Mouse (Mus musculus) olfactory bulb, adult 2 months (tissue): ENCODE data around the gene Irf6.

Experiments used
- CTCF ChIP-seq: fragments of 200-500 bp; IDR thresholded peaks from 2 replicates; pipeline ENCODE4 v1.5.1; 2012; ENCODE audit warnings: low read depth, mild to moderate bottlenecking, low read length, moderate library complexity; ENCODE audit not compliant: insufficient read depth
- POLR2A ChIP-seq: fragments of 200-500 bp; IDR thresholded peaks from 2 replicates; pipeline ENCODE4 v1.6.1; 2012; ENCODE audit warnings: mild to moderate bottlenecking, low read depth, low read length, moderate library complexity; ENCODE audit not compliant: insufficient read depth

DNA sequence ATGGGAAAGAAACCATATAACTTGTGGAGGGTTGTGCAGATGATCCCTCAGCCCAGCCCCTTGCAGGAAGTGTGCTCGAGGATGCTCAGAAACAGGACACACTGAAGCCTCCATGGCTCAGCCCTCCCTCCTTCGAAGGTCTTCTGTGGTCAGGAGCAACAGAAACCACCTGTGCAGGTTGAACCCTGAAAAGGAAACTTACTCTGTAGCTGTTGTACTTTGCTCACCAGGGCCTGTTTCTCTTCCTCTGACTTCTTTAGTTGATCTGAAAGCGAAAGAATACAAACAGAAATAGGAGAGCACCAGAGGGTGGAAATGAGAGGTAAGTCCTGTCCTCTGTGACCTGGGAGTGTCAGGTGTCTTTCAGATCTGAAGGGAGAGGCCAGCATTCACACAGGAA, 28.2 kb downstream of the Irf6 start:
- TF ChIP-seq CTCF (no peak), POLR2A (no peak)
